Mouse (Mus musculus): Measurements from ENCODE around the gene Spty2d1.
"Not testable (repeated sequence)": the region's sequence is repeated elsewhere in the genome, so short reads cannot be mapped to it uniquely, and the experiment has no call there.

Gene Spty2d1

GRCm38 (mm10) chr7:47008168-47008993 lies at the start of gene Spty2d1:
TSS of gene Spty2d1 (minus strand) at chr7:47008411.
- peak; percentile 99 for DNase-seq

GRCm38 (mm10) chr7:47056273-47056672 lies 48.1 kb upstream of the Spty2d1 start:
- no peak for DNase-seq

- DNase-seq, result no peak
Observed at GRCm38 (mm10) chr7:47055744-47056143, 47.5 kb upstream of the Spty2d1 start.

- DNase-seq, result peak; percentile 39 to 47
Observed at GRCm38 (mm10) chr7:47054666-47055065, 46.5 kb upstream of the Spty2d1 start.

- DNase-seq, result peak in 1 of 2 experiments; percentile 10
Observed at GRCm38 (mm10) chr7:47053287-47053686, 45.1 kb upstream of the Spty2d1 start.

- peak; percentile 40 to 45 for DNase-seq
Observed at GRCm38 (mm10) chr7:47052276-47052675, 44.1 kb upstream of the Spty2d1 start.

- peak in 1 of 2 experiments; percentile 13 for DNase-seq
Observed at GRCm38 (mm10) chr7:47051404-47052151, 43.4 kb upstream of the Spty2d1 start.

- peak in 1 of 2 experiments; percentile 61 for DNase-seq
Observed at GRCm38 (mm10) chr7:47050766-47051165, 42.6 kb upstream of the Spty2d1 start.

GRCm38 (mm10) chr7:47050366-47050765 lies 42.2 kb upstream of the Spty2d1 start, which contains the start of gene Tmem86a:
TSS of gene Tmem86a (plus strand) at chr7:47050601.
- peak; percentile 94 to 96 for DNase-seq

GRCm38 (mm10) chr7:47042823-47043490 lies 34.7 kb upstream of the Spty2d1 start:
- no peak for DNase-seq

GRCm38 (mm10) chr7:47042121-47042520 lies 33.9 kb upstream of the Spty2d1 start:
- no peak for DNase-seq

GRCm38 (mm10) chr7:47041706-47042105 lies 33.5 kb upstream of the Spty2d1 start:
- DNase-seq, result no peak

- DNase-seq, result no peak
Observed at GRCm38 (mm10) chr7:47035426-47035825, 27.2 kb upstream of the Spty2d1 start.

- DNase-seq, result no peak
Observed at GRCm38 (mm10) chr7:47034785-47035384, 26.7 kb upstream of the Spty2d1 start.

- no peak for DNase-seq
Observed at GRCm38 (mm10) chr7:47031371-47031770, 23.2 kb upstream of the Spty2d1 start.

- no peak for DNase-seq
Observed at GRCm38 (mm10) chr7:47030517-47031193, 22.4 kb upstream of the Spty2d1 start.

- no peak for DNase-seq
Observed at GRCm38 (mm10) chr7:47027520-47027919, 19.3 kb upstream of the Spty2d1 start.

- DNase-seq, result not testable (repeated sequence)
Observed at GRCm38 (mm10) chr7:47026899-47027298, 18.7 kb upstream of the Spty2d1 start.

- no peak for DNase-seq
Observed at GRCm38 (mm10) chr7:47025429-47025828, 17.2 kb upstream of the Spty2d1 start.

GRCm38 (mm10) chr7:47024454-47024853 lies 16.2 kb upstream of the Spty2d1 start:
- DNase-seq, result no peak

GRCm38 (mm10) chr7:47023530-47023929 lies 15.3 kb upstream of the Spty2d1 start:
- peak; percentile 78 to 84 for DNase-seq

GRCm38 (mm10) chr7:47022482-47022881 lies 14.3 kb upstream of the Spty2d1 start:
- no peak for DNase-seq

Measured in cerebellum, adult 18-20 months (tissue).